Mouse (Mus musculus): ENCODE data around the gene Zp1.

- no peak for TF ChIP-seq CTCF (IDR thresholded peaks at IDR 0.05; ENCODE audit: low read depth)
- no peak for TF ChIP-seq EP300 (IDR thresholded peaks at IDR 0.05; ENCODE audit: low read depth)
These were observed 626 bp upstream of the Zp1 start for GRCm38 (mm10) chr19:10921058-10921457.

All from heart, postnatal 0 days (tissue).